Mouse (Mus musculus) frontal cortex, postnatal 14 days (tissue): ENCODE data around the gene Gtf3c5.

ENCODE experiments used
- DNase-seq, 2 experiments: peaks; one replicate each; pipeline ENCODE4 v3.0.0; 2022; ENCODE audit warnings: low spot score in 2 of 2

Gtf3c5 gene

GRCm38 (mm10) chr2:28534436-28535262 lies 48.9 kb downstream of the Gtf3c5 start:
- no peak for DNase-seq

- DNase-seq, result no peak
These were observed 49.6 kb downstream of the Gtf3c5 start for GRCm38 (mm10) chr2:28533901-28534435.

- peak; percentile 77 for DNase-seq
These were observed 50.4 kb downstream of the Gtf3c5 start for GRCm38 (mm10) chr2:28532938-28533771.

GRCm38 (mm10) chr2:28530311-28530710 lies 53.2 kb downstream of the Gtf3c5 start:
- DNase-seq, result no peak

- no peak for DNase-seq
These were observed 53.7 kb downstream of the Gtf3c5 start for GRCm38 (mm10) chr2:28529856-28530255.

GRCm38 (mm10) chr2:28528354-28528730 lies 55.2 kb downstream of the Gtf3c5 start:
- no peak for DNase-seq

- no peak for DNase-seq
These were observed 55.9 kb downstream of the Gtf3c5 start for GRCm38 (mm10) chr2:28527436-28528353.

- no peak for DNase-seq
These were observed 57.3 kb downstream of the Gtf3c5 start for GRCm38 (mm10) chr2:28525943-28526876.

- DNase-seq, result no peak
These were observed 58.2 kb downstream of the Gtf3c5 start for GRCm38 (mm10) chr2:28525219-28525942.

- no peak for DNase-seq
These were observed 59.1 kb downstream of the Gtf3c5 start for GRCm38 (mm10) chr2:28524406-28524805.

GRCm38 (mm10) chr2:28523643-28524117 lies 59.9 kb downstream of the Gtf3c5 start:
- peak; percentile 73 to 85 for DNase-seq

- DNase-seq, result peak; percentile 4 to 5
These were observed 61.4 kb downstream of the Gtf3c5 start for GRCm38 (mm10) chr2:28522166-28522565.

- peak in 1 of 2 experiments; percentile 69 for DNase-seq
These were observed 61.9 kb downstream of the Gtf3c5 start for GRCm38 (mm10) chr2:28521571-28522151.

GRCm38 (mm10) chr2:28520581-28520980 lies 63.0 kb downstream of the Gtf3c5 start:
- DNase-seq, result peak in 1 of 2 experiments; percentile 5

- DNase-seq, result peak; percentile 72 to 84
These were observed 65.3 kb downstream of the Gtf3c5 start for GRCm38 (mm10) chr2:28518231-28518630.

- peak in 1 of 2 experiments; percentile 52 for DNase-seq
These were observed 66.2 kb downstream of the Gtf3c5 start for GRCm38 (mm10) chr2:28517206-28517909.
